Mouse (Mus musculus) cerebellum, adult 2 months (tissue): ENCODE measurements around the gene 2010111I01Rik. TPM values are rescaled to one million over a fixed set of nuclear protein-coding genes. Genes with fewer than 3 reads are reported as not detected.
"Not testable (repeated sequence)": the region's sequence is repeated elsewhere in the genome, so short reads cannot be mapped to it uniquely, and the experiment has no call there.

Experiments
- DNase-seq, 2 experiments: peaks; one replicate each; pipeline ENCODE4 v3.0.0; 2021
- H3K27ac ChIP-seq: fragments of 200-500 bp; 2 replicates; pipeline ENCODE4 v1.5.1; 2012; ENCODE audit warnings: low read length, control low read depth, inconsistent platforms; ENCODE audit not compliant: insufficient read depth
- H3K27me3 ChIP-seq: fragments of 200-500 bp; 2 replicates; pipeline ENCODE4 v1.6.1; 2012; ENCODE audit warnings: inconsistent platforms, mild to moderate bottlenecking, low read length, moderate library complexity; ENCODE audit not compliant: control insufficient read depth, insufficient read depth
- H3K4me1 ChIP-seq: fragments of 200-500 bp; 2 replicates; pipeline ENCODE4 v1.6.1; 2011; ENCODE audit warnings: low read length; ENCODE audit not compliant: control insufficient read depth, insufficient read depth
- H3K4me3 ChIP-seq: fragments of 200-500 bp; replicated peaks from 2 replicates; pipeline ENCODE3; 2011; ENCODE audit warnings: mild to moderate bottlenecking, low read depth, low read length, control low read depth; ENCODE audit not compliant: insufficient read depth
- CTCF ChIP-seq: fragments of 200-500 bp; IDR thresholded peaks from 2 replicates; pipeline ENCODE4 v1.5.1; 2011; ENCODE audit warnings: low read depth, mild to moderate bottlenecking, control low read depth, low read length, moderate library complexity, borderline replicate concordance; ENCODE audit not compliant: insufficient read depth
- POLR2A ChIP-seq: fragments of 200-500 bp; IDR thresholded peaks from 2 replicates; pipeline ENCODE4 v1.6.1; 2011; ENCODE audit warnings: low read length, control low read depth, borderline replicate concordance; ENCODE audit not compliant: insufficient read depth
- WGBS: fragments of 180-500 bp; shearing (Covaris S2); methylation state at CpG from one replicate; pipeline ENCODE4 v1.1.7; 2018; 5-methylcytosine and 5-hydroxymethylcytosine counted together
- polyA plus RNA-seq: library from polyadenylated mRNA; depleted of rRNA; stranded (reverse); fragments of >200 nt; gene quantifications from 2 replicates; pipeline ENCODE4 v1.2.3, GENCODE M21; 2012

2010111I01Rik gene
- polyA plus RNA-seq, 1 experiment = 126 TPM

GRCm38 (mm10) chr13:63080191-63080590 lies 115.5 kb downstream of the 2010111I01Rik start:
- Histone ChIP-seq H3K27me3 (no peaks in the 10 kb centered on the region), H3K4me3 (no peak overlapping the region), H3K4me1 (no peaks in the 10 kb centered on the region), H3K27ac (no peak overlapping the region)
- TF ChIP-seq CTCF = no peak
- no peak for TF ChIP-seq POLR2A
- WGBS = 59% methylated on average over 4 of the region's 4 CpGs
- no peak for DNase-seq

DNA sequence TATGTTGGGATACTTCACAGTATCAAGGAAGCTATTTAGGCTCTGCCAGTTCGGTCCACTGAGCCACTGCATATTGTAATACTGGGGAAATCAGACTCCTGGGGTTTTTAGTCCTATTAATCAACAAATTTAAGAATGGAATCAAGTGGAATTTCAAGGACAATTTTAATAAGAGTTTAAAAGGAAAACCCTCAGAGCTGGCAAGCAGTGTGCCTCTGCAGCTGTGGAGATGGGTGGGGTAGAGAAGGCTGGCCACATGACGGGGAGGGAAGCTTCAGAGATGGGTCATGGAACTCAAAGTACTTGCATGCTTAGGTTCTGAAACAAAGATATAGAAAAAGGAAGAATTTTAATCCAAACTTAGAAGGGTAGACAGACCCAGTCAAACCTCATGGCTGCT lies 116.1 kb downstream of the 2010111I01Rik start:
- DNase-seq = no peak
- Histone ChIP-seq H3K4me3 (no peak overlapping the region), H3K4me1 (no peaks in the 10 kb centered on the region), H3K27ac (no peak overlapping the region), H3K27me3 (no peaks in the 10 kb centered on the region)
- 84% methylated on average over 2 of the region's 2 CpGs for WGBS
- TF ChIP-seq POLR2A (no peak), CTCF (no peak)

DNA sequence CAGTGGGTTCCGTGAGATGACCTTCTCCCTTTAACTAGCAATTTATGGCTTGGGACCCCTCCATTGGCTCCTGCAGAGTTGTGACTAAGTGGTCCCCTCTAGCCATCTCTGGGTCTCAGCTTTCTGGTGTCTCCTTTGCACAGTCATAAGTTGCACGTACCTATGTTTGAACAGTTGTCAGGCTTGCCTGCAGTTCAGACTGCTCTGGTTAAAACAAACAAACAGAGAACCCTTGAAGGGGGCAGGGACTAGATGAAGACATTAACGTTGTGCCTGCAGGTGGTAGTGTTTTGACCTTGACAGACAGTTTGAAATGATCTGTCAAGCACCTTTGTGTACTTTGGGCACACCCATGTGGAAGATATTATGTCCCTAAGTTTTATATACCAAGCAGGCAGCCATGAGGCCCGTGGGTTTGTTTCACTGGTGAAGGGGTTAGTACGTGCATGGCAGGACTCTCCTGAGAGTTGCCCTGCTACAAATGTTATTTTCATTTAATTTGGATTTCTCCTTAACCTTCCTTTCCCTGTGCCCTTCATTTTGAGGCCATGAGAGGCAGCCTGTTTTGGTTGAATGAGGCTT lies 118.0 kb downstream of the 2010111I01Rik start:
- H3K27ac ChIP-seq = no peak overlapping the region
- 74% methylated on average over 5 of the region's 5 CpGs for WGBS
- no peak overlapping the region for H3K4me3 ChIP-seq
- DNase-seq = no peak
- no peaks in the 10 kb centered on the region for H3K4me1 ChIP-seq
- no peaks in the 10 kb centered on the region for H3K27me3 ChIP-seq
- TF ChIP-seq CTCF = no peak
- TF ChIP-seq POLR2A = no peak

DNA sequence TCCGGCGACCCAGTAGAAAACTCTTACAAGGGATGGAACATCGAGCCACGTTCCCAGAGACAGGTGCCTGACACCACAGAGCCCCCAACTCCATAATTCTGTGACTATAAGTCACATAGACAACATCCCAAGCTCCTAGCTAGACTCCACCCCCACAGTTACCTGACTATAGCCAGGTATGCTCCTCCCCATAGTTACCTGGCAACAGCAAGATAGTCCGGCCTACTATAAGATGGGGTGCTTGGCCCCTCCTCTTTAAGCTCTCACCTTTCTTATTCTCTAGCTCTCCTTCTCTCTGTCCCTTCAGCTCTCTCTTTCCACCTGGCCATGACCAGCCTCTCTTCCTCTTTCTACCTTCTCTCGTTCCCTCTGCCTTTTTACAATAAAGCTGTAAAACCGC lies 118.4 kb downstream of the 2010111I01Rik start:
- not testable (repeated sequence) for H3K27me3 ChIP-seq, H3K4me3 ChIP-seq, H3K27ac ChIP-seq, DNase-seq, H3K4me1 ChIP-seq
- 85% methylated on average over 7 of the region's 7 CpGs for WGBS

DNA sequence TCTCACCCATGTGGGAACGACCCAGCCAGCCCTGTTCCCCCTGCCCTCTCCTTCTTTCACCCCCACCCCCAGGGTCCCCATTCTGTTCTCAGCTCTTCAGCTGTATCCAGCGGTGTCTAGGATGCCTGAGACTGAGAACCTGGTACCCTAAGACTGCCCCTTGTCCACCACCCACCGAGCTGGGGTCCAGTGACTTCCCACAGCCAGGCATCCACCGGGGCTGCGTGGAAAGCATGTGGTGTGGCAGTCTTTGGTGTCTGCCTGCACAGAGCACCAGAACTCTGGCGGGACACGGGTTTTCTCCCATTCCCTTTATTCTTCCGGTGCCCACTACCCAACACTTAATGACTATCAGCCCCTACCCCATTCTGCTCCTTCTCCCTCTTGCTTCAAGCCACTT lies 119.0 kb downstream of the 2010111I01Rik start:
- TF ChIP-seq CTCF (no peak), POLR2A (no peak)
- no peaks in the 10 kb centered on the region for H3K27me3 ChIP-seq
- no peak overlapping the region for H3K4me3 ChIP-seq
- H3K27ac ChIP-seq = no peak overlapping the region
- H3K4me1 ChIP-seq = no peaks in the 10 kb centered on the region
- 77% methylated on average over 8 of the region's 8 CpGs for WGBS
- no peak for DNase-seq

GRCm38 (mm10) chr13:63087865-63088683 lies 123.4 kb downstream of the 2010111I01Rik start:
- no peaks in the 10 kb centered on the region for H3K27me3 ChIP-seq
- no peak for TF ChIP-seq POLR2A
- no peak for TF ChIP-seq CTCF
- H3K4me3 ChIP-seq = no peak overlapping the region
- DNase-seq = no peak
- 94% methylated on average over 7 of the region's 7 CpGs for WGBS
- H3K27ac ChIP-seq = no peak overlapping the region
- H3K4me1 ChIP-seq = no peaks in the 10 kb centered on the region

DNA sequence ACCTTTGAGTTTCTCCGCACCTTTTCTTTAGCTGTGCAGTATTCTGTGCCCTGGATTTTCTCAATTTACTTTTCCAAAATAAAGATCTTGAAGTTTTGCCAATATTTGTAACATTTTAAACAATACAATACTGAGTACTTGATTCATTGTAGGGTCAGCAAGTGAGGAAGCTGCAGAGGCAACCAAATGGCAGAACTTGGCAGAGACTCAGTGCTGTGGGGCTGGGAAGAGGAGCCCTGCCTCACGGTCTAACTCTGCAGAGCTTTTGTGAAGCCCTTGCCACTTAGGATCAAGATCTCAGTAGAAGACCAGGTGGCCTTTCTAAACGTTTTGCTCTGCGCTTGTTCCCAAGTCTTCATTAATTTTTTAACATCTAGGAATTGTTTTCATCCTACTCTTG lies 124.8 kb downstream of the 2010111I01Rik start:
- H3K27me3 ChIP-seq = no peaks in the 10 kb centered on the region
- no peak for TF ChIP-seq POLR2A
- 60% methylated on average over 4 of the region's 4 CpGs for WGBS

DNA sequence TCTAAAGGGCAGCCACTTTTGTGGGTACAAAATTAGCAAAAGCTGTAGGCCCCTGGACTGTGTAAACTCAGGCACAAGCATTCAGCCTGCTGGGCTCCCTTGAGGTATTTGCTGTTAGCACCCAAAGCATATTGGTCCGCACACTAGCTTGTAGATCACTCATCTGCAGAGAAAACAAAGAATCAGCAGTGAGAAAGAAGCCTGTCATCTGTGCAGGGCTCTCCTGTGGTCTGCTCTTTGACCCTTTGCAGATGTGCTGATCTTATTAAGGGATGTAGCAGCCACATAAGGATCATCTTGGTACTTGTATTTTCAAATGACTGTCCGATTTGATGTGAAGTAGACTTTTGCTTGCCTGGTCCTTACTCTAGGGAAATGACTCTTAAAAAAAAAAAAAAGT lies 126.6 kb downstream of the 2010111I01Rik start:
- WGBS = 81% methylated on average over 2 of the region's 2 CpGs
- H3K27me3 ChIP-seq = no peaks in the 10 kb centered on the region
- TF ChIP-seq POLR2A = no peak
- TF ChIP-seq CTCF = no peak
- DNase-seq = no peak
- no peak overlapping the region for H3K4me3 ChIP-seq
- no peak overlapping the region for H3K27ac ChIP-seq
- peaks cover 3% of the 10 kb centered on the region; the same call in 1 of the 2 replicates for H3K4me1 ChIP-seq

More for the DNA sequence above, 124.8 kb downstream of the 2010111I01Rik start:
- Histone ChIP-seq H3K4me1 (no peaks in the 10 kb centered on the region), H3K4me3 (no peak overlapping the region), H3K27ac (no peak overlapping the region)
- no peak for DNase-seq
